Mouse (Mus musculus) liver, postnatal 0 days (tissue): Measurements from ENCODE around the gene Amz1. TPM values are rescaled to one million over a fixed set of nuclear protein-coding genes. Genes with fewer than 3 reads are reported as not detected.

ENCODE experiments used
- ATAC-seq: fragments of 200-750 bp; cut with Nextera tagmentation; 2 replicates; pipeline ENCODE4 v1.8.0; 2017; ENCODE audit warnings: mild to moderate bottlenecking, moderate library complexity
- DNase-seq: peaks from one replicate; pipeline ENCODE4 v3.0.0-alpha.2; 2016
- H3K27ac ChIP-seq: fragments of 300-500 bp; sonication (generic); 2 replicates; pipeline ENCODE4 v1.5.1; 2014; ENCODE audit warnings: antibody characterized with exemption, moderate library complexity, mild to moderate bottlenecking, low read depth
- H3K27me3 ChIP-seq: fragments of 300-500 bp; sonication (generic); 2 replicates; pipeline ENCODE4 v1.6.1; 2014; ENCODE audit warnings: low read length, control low read depth, mixed read lengths; ENCODE audit not compliant: insufficient read depth
- H3K36me3 ChIP-seq: fragments of 300-500 bp; sonication (generic); replicated peaks from 2 replicates; pipeline ENCODE4 v1.6.1; 2014; ENCODE audit warnings: mild to moderate bottlenecking, control low read depth, low read length, moderate library complexity, mixed read lengths; ENCODE audit not compliant: insufficient read depth
- H3K4me1 ChIP-seq: fragments of 300-500 bp; sonication (generic); 2 replicates; pipeline ENCODE4 v1.6.1; 2014; ENCODE audit warnings: antibody characterized with exemption, mild to moderate bottlenecking, control low read depth; ENCODE audit not compliant: insufficient read depth
- H3K4me2 ChIP-seq: fragments of 300-500 bp; sonication (generic); 2 replicates; pipeline ENCODE4 v1.6.1; 2014; ENCODE audit warnings: low read depth, mild to moderate bottlenecking, low read length, moderate library complexity, mixed read lengths
- H3K4me3 ChIP-seq: fragments of 300-500 bp; sonication (generic); 2 replicates; pipeline ENCODE4 v1.5.1; 2014; ENCODE audit warnings: low read depth, low read length
- H3K9ac ChIP-seq: fragments of 300-500 bp; sonication (generic); replicated peaks from 2 replicates; pipeline ENCODE4 v1.6.1; 2014; ENCODE audit warnings: mild to moderate bottlenecking, moderate library complexity
- H3K9me3 ChIP-seq: fragments of 300-500 bp; sonication (generic); 2 replicates; pipeline ENCODE4 v1.6.1; 2016; ENCODE audit warnings: mild to moderate bottlenecking, control low read depth, low read length, mixed read lengths
- CTCF ChIP-seq: sonication (generic); IDR thresholded peaks from 2 replicates; pipeline ENCODE4 v1.5.1; 2016; ENCODE audit warnings: antibody characterized with exemption, low read depth
- EP300 ChIP-seq: IDR thresholded peaks from 2 replicates; pipeline ENCODE4 v1.6.1; 2016; ENCODE audit warnings: antibody characterized with exemption, low read depth, mild to moderate bottlenecking
- WGBS: fragments of 180-500 bp; shearing (Covaris S2); extraction: QIAGEN DNeasy Blood & Tissue Kit; methylation state at CpG from one replicate; pipeline ENCODE4 v1.1.7; 2014; ENCODE audit not compliant: insufficient replicate concordance; 5-methylcytosine and 5-hydroxymethylcytosine counted together
- polyA plus RNA-seq: library from polyadenylated mRNA; unstranded; fragments of >200 nt; fragmentation: Nextera tagmentation; extraction: Ambion mirVana; gene quantifications from 2 replicates; pipeline ENCODE4 v1.2.1, GENCODE M21; 2015

The Amz1 gene
- polyA plus RNA-seq, 1 experiment from 2014 or later: 2.2 TPM

DNA sequence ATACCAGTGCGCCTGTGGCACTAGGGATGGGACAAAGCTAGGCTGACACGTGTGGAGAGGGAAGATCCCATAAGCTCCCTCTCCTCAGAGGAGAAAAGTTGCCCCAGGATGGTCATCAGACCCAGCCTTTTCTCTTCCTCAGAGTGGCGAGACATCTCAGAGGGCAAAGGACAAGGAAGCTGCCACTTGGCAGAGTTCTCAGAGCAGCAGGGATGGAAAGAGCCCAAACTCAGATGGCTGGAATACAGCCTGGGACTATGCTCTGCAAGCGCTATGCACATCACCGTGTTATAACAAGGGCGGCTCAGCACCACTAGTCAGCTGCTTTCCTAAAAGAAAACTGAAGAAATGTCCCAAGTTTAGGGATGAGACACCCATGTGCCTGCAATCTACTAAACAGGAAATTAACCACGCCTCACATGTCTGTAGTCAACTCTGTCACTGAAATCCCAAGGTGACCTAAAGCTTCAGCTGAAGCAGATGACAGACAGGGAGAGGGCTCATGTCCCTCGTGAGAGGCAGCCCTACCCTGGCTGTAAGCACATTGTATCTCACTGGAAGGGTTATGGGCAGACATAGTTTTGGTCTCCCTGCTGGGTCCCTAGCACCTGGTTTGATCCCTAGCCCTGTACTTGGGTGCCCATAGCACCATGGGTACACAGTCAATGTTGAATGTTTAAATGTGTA lies 58.1 kb downstream of the Amz1 start:
- Histone ChIP-seq H3K4me2 (no peak overlapping the region), H3K4me1 (no peaks in the 10 kb centered on the region; the same call in 1 of the 2 replicates), H3K36me3 (peaks cover 31% of the 10 kb centered on the region), H3K9ac (no peak overlapping the region; the same call in 1 of the 2 replicates), H3K4me3 (no peak overlapping the region), H3K27me3 (no peaks in the 10 kb centered on the region), H3K9me3 (no peaks in the 10 kb centered on the region), H3K27ac (peak overlapping the region; percentile 1; the same call in 1 of the 2 replicates)
- TF ChIP-seq EP300 (no peak), CTCF (no peak)
- DNase-seq (no peak), ATAC-seq (no peak)
- 66% methylated on average over 8 of the region's 8 CpGs for WGBS

DNA sequence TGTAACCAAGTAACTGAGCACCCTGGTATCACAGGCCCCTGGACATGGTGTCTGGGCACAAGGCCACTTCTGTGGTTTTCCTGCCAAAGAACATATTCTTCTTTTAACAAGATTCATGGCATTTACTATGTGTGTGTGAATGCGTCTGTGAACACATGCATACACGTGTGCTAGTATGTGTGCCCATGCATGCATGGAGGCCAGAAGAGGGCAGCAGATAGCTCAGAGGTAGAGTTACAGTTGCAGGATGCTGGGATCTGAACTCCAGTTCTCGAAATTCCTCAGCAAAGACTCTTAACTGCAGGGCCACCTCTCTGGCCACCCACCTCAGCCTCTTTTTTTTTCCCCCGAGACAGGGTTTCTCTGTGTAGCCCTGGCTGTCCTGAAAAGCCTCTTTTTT lies 59.6 kb downstream of the Amz1 start:
- DNase-seq (no peak), ATAC-seq (no peak)
- H3K27ac ChIP-seq: no peak overlapping the region
- H3K36me3 ChIP-seq: peaks cover 31% of the 10 kb centered on the region
- no peaks in the 10 kb centered on the region for H3K9me3 ChIP-seq
- no peak overlapping the region for H3K9ac ChIP-seq
- H3K4me3 ChIP-seq: no peak overlapping the region
- no peak overlapping the region for H3K4me2 ChIP-seq
- no peak for TF ChIP-seq EP300
- peak; percentile 50 for TF ChIP-seq CTCF
- no peaks in the 10 kb centered on the region; the same call in 1 of the 2 replicates for H3K4me1 ChIP-seq
- H3K27me3 ChIP-seq: no peaks in the 10 kb centered on the region
- WGBS: 87% methylated on average over 4 of the region's 4 CpGs

DNA sequence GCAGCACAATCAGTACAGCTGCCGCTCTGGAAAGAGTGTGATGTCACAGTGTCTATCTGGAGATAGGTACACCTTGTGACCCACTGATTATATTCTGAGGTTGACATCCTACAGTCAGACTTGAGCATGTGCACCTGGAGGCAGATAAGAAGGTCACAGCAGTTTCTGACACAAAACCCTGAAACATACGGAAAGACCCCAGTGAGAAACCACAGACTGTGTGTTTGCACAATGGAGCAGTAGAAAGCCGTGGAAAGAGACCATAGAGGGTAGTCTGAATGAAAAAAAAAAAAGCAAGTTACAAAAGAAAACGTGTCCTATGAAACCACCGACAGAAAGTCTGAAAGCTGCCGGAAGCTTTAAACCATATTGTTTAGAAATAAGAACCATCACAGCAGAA lies 60.4 kb downstream of the Amz1 start:
- Histone ChIP-seq H3K4me3 (no peak overlapping the region), H3K4me2 (no peak overlapping the region), H3K4me1 (peaks cover 4% of the 10 kb centered on the region), H3K27ac (no peak overlapping the region), H3K36me3 (peaks cover 31% of the 10 kb centered on the region), H3K9ac (no peak overlapping the region), H3K27me3 (no peaks in the 10 kb centered on the region), H3K9me3 (no peaks in the 10 kb centered on the region)
- WGBS: 70% methylated on average over 6 of the region's 6 CpGs
- TF ChIP-seq EP300: no peak
- no peak for TF ChIP-seq CTCF
- DNase-seq: no peak
- no peak for ATAC-seq

DNA sequence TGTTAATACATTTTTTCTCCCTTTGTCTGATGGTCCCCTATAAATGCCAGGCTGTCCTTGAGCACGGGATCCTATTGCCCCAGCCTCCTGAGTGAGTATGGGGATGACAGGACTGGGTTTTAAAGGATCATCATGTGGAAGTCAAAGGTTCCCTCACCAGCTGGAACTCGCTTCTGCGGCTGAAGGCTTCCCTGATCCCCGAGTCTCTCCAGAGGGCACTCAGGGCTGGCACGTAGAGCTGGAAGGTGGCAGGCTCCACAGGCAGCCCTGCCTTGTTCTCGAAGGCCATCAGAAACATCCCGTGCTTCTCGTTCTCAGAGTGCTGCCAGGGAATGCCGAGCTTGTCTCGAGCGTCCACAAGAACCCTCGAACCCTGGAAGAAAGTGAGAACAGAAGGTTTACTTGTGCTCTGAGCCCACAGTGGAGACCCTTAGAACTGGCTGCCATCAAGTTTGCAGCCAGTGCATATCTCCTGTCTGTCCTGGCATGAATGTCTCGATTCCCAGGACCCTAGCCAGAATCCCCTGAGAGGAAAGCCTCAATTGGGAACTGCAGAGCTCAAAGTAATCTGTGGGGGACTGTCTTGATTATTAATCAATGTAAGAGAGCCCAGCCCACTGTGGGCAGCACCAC lies 61.4 kb downstream of the Amz1 start:
- H3K4me2 ChIP-seq: no peak overlapping the region
- TF ChIP-seq EP300 (no peak), CTCF (no peak)
- peaks cover 10% of the 10 kb centered on the region for H3K4me1 ChIP-seq
- DNase-seq (no peak), ATAC-seq (no peak)
- no peak overlapping the region for H3K9ac ChIP-seq
- no peak overlapping the region for H3K4me3 ChIP-seq
- no peaks in the 10 kb centered on the region for H3K27me3 ChIP-seq
- H3K27ac ChIP-seq: no peak overlapping the region
- WGBS: 86% methylated on average over 13 of the region's 13 CpGs
- H3K9me3 ChIP-seq: no peaks in the 10 kb centered on the region
- peaks cover 31% of the 10 kb centered on the region for H3K36me3 ChIP-seq

DNA sequence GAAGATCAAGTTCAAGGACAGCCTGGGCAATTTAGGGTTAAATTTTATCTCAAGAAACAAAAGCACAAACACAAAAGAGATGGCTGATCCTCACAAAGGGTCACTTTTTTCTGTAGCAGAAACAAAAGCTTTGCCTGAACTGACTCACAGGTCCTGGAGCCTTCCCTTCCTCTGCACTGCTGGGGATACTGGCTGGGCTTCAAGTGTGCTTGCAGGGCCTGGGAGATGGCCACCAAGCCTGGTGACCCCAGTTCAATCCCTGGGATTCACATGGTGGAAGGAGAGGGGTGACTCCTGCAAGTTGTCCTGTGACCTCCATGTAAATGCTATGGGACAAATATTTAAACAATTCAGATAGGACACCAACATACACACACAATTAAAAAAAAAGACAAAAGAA lies 65.6 kb downstream of the Amz1 start:
- no peak overlapping the region for H3K4me3 ChIP-seq

DNA sequence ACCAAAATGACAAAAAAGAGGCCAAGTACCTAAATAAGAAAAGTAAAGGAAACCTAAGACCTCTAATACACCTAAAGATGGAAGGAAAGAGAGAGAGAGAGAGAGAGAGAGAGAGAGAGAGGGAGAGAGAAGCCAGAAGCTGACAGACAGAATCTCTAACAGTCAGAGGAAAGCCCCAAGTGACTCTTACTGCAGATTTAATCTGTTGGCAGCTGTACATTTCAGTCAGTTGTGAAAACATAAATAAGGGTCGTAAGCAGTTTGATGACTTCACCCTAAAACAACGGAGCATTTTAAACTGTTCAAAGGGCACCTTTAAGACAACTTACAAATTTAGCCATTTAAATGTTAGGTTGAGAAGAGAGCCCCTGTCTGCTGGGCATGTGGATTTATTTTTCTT lies 66.5 kb downstream of the Amz1 start:
- Histone ChIP-seq H3K9ac (no peak overlapping the region), H3K4me2 (no peak overlapping the region), H3K9me3 (no peaks in the 10 kb centered on the region), H3K4me1 (peaks cover 59% of the 10 kb centered on the region), H3K4me3 (no peak overlapping the region), H3K27me3 (no peaks in the 10 kb centered on the region), H3K27ac (peak overlapping the region; percentile 87), H3K36me3 (no peaks in the 10 kb centered on the region)
- no peak for ATAC-seq
- 40% methylated on average over 2 of the region's 2 CpGs for WGBS
- DNase-seq: no peak
- no peak for TF ChIP-seq CTCF
- TF ChIP-seq EP300: no peak

More for the DNA sequence above, 65.6 kb downstream of the Amz1 start:
- Histone ChIP-seq H3K36me3 (peaks cover 8% of the 10 kb centered on the region), H3K4me2 (no peak overlapping the region), H3K4me1 (peaks cover 51% of the 10 kb centered on the region), H3K9ac (no peak overlapping the region), H3K27me3 (no peaks in the 10 kb centered on the region), H3K27ac (0 out of 2 replicates have a peak overlapping the region, but pooled peaks have one; percentile 87), H3K9me3 (no peaks in the 10 kb centered on the region)
- TF ChIP-seq CTCF (no peak), EP300 (no peak)
- ATAC-seq (no peak), DNase-seq (no peak)
